In the genomic region with DNA sequence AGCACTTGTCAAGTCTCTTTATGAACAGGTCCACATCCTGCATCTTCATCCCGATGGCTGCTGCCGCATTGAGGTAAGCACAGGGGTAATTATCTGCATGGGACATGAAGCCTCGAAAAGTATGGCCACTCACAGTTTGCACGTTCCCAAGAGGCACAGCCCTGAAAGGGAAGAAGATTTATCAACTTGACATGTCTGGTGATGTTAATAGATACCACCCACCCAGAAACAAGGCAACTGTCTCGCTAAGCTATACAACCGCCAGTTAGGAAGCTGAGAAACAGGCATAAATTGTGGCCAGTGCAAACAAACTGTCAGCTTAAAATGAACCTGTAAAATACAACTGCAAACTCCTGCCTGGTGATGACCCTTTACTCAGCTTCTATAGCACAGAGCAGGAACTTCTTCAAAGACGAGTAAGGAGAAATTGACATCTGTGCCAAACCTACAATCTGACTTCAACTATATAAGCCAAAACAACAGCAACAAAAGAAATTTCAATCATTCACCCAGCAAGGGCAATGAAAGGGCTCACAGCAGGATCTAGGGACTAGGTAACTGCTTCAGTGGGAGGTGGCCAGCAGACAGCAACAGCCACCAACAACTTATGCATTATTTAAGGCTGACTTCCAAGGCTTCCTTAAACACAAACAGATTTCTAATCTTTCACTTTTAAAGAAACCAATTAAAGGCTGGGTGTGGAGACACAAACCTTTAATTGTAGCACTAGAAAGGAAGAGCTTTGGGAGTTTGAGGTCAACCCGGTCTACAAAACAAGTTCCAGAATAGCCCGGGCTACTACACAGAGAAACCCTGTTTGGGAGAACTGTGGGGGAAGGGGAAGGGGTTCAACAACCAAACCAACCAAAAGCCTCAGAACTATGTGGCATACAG, we compare ENCODE assay signal across 18 mouse cellular contexts. TPM values are rescaled to one million over a fixed set of nuclear protein-coding genes. Genes with fewer than 3 reads are reported as not detected.
DNase-seq lines count a peak whose midpoint lies in the region; ATAC-seq lines count a peak whose summit lies in the region.
"Had no signal": no experiment of that assay in that cellular context is flagged by ENCODE, and none has a peak within 500 bp of the region (broad histone marks: within the 10 kb centered on the region; RNA-seq: fewer than 3 reads in every experiment).

No protein-coding gene starts in this region.

- H3K9me3 ChIP-seq in intestine, embryonic 14.5 days (ENCODE audit: control insufficient read depth, low read length) = no peaks in the 10 kb centered on the region
- no peaks in the 10 kb centered on the region for H3K9me3 ChIP-seq in intestine, embryonic 16.5 days (ENCODE audit: control insufficient read depth, low read length)
- H3K9me3 ChIP-seq in forebrain, embryonic 11.5 days (ENCODE audit: control insufficient read depth, low read length) = no peaks in the 10 kb centered on the region
- no peaks in the 10 kb centered on the region for H3K9me3 ChIP-seq in intestine, embryonic 15.5 days
- H3K9me3 ChIP-seq in heart, embryonic 10.5 days = no peaks in the 10 kb centered on the region; the same call in 1 of the 2 replicates

- H3K4me2 ChIP-seq in intestine, embryonic 14.5 days (ENCODE audit: low read length) = no peak overlapping the region
- H3K4me2 ChIP-seq in intestine, embryonic 16.5 days (ENCODE audit: low read depth, low read length) = no peak overlapping the region
- H3K4me2 ChIP-seq in forebrain, embryonic 11.5 days (ENCODE audit: low read depth, low read length, severe bottlenecking) = no peak overlapping the region
- H3K4me2 ChIP-seq in intestine, embryonic 15.5 days (replicated peaks) = no peak overlapping the region

- peaks cover 11% of the 10 kb centered on the region for H3K4me1 ChIP-seq in intestine, embryonic 14.5 days (replicated peaks; ENCODE audit: control insufficient read depth, insufficient read depth, low read length)
- H3K4me1 ChIP-seq in intestine, embryonic 16.5 days (ENCODE audit: control insufficient read depth, insufficient read depth, low read length) = no peaks in the 10 kb centered on the region
- H3K4me1 ChIP-seq in forebrain, embryonic 11.5 days (replicated peaks; ENCODE audit: control insufficient read depth, insufficient read depth, low read length) = no peaks in the 10 kb centered on the region
- H3K4me1 ChIP-seq in intestine, embryonic 15.5 days (replicated peaks) = no peaks in the 10 kb centered on the region
- H3K4me1 ChIP-seq in heart, embryonic 10.5 days = no peaks in the 10 kb centered on the region

- ATAC-seq in intestine, embryonic 14.5 days (replicated peaks; ENCODE audit: low FRiP score, low TSS enrichment, low read depth) = no peak
- ATAC-seq in intestine, embryonic 16.5 days = no peak
- ATAC-seq in forebrain, embryonic 11.5 days (replicated peaks; ENCODE audit: low FRiP score) = no peak
- no peak for ATAC-seq in intestine, embryonic 15.5 days
- ATAC-seq: forebrain, embryonic 14.5 days; hindbrain, postnatal 0 days had no signal

- 27% methylated on average over 9 of the region's 9 CpGs for WGBS in intestine, embryonic 14.5 days
- 36% methylated on average over 9 of the region's 9 CpGs for WGBS in intestine, embryonic 16.5 days
- 71% methylated on average over 9 of the region's 9 CpGs for WGBS in forebrain, embryonic 11.5 days
- WGBS in intestine, embryonic 15.5 days = 37% methylated on average over 9 of the region's 9 CpGs
- 79% methylated on average over 9 of the region's 9 CpGs for WGBS in heart, embryonic 10.5 days

- DNase-seq in intestine, embryonic 14.5 days (ENCODE audit: low spot score) = peak; percentile 50
- DNase-seq in ES-CJ7 (ENCODE audit: low read depth, low spot score) = peak; percentile 75
- DNase-seq in R1 (ENCODE audit: low read depth, low spot score) = peak; percentile 74
- DNase-seq in embryo, embryonic 9.5 days (ENCODE audit: extremely low spot score) = peak; percentile 33
- no peak for DNase-seq in forebrain, embryonic 11.5 days (ENCODE audit: low spot score)
- no peak for DNase-seq in heart, embryonic 10.5 days (ENCODE audit: low spot score)
- DNase-seq: adrenal gland, postnatal 14 days; cerebellum, adult 2 months; cerebellum, postnatal 36 days; gastrocnemius, adult 2 months; kidney, adult 2 months; kidney, postnatal 14 days; midbrain, embryonic 14.5 days; thymus, postnatal 25 days had no signal

- no peak overlapping the region for H3K4me3 ChIP-seq in intestine, embryonic 14.5 days (ENCODE audit: low read depth, low read length)
- no peak overlapping the region for H3K4me3 ChIP-seq in intestine, embryonic 16.5 days (ENCODE audit: low read length)
- no peak overlapping the region for H3K4me3 ChIP-seq in forebrain, embryonic 11.5 days (ENCODE audit: low read depth, low read length)
- no peak overlapping the region for H3K4me3 ChIP-seq in intestine, embryonic 15.5 days (replicated peaks)
- H3K4me3 ChIP-seq in heart, embryonic 10.5 days = no peak overlapping the region
- H3K4me3 ChIP-seq: gastrocnemius, adult 2 months had no signal

- no peaks in the 10 kb centered on the region for H3K27me3 ChIP-seq in intestine, embryonic 14.5 days (replicated peaks; ENCODE audit: control insufficient read depth, insufficient read depth, low read length)
- H3K27me3 ChIP-seq in intestine, embryonic 16.5 days (replicated peaks; ENCODE audit: control insufficient read depth, insufficient read depth, low read length) = no peaks in the 10 kb centered on the region
- H3K27me3 ChIP-seq in forebrain, embryonic 11.5 days (ENCODE audit: control insufficient read depth, insufficient read depth, low read length) = no peaks in the 10 kb centered on the region
- H3K27me3 ChIP-seq in intestine, embryonic 15.5 days (replicated peaks) = no peaks in the 10 kb centered on the region
- no peaks in the 10 kb centered on the region for H3K27me3 ChIP-seq in heart, embryonic 10.5 days (ENCODE audit: insufficient read depth, poor library complexity, severe bottlenecking)

- H3K36me3 ChIP-seq in intestine, embryonic 14.5 days (ENCODE audit: control insufficient read depth, insufficient read depth, low read length) = peaks cover 42% of the 10 kb centered on the region
- H3K36me3 ChIP-seq in intestine, embryonic 16.5 days (ENCODE audit: control insufficient read depth, insufficient read depth, low read length) = peaks cover 17% of the 10 kb centered on the region
- H3K36me3 ChIP-seq in forebrain, embryonic 11.5 days (ENCODE audit: control insufficient read depth, insufficient read depth, low read length) = no peaks in the 10 kb centered on the region; the same call in 1 of the 2 replicates
- 0 out of 2 replicates have a peak, but pooled peaks cover 3% of the 10 kb centered on the region for H3K36me3 ChIP-seq in intestine, embryonic 15.5 days
- peaks cover 57% of the 10 kb centered on the region for H3K36me3 ChIP-seq in heart, embryonic 10.5 days

- H3K27ac ChIP-seq in intestine, embryonic 14.5 days (ENCODE audit: low read depth) = 0 out of 2 replicates have a peak overlapping the region, but pooled peaks have one; percentile 7
- no peak overlapping the region for H3K27ac ChIP-seq in intestine, embryonic 16.5 days (ENCODE audit: low read length)
- no peak overlapping the region for H3K27ac ChIP-seq in forebrain, embryonic 11.5 days (ENCODE audit: low read depth, low read length)
- H3K27ac ChIP-seq in intestine, embryonic 15.5 days = no peak overlapping the region
- no peak overlapping the region for H3K27ac ChIP-seq in heart, embryonic 10.5 days
- H3K27ac ChIP-seq: gastrocnemius, adult 2 months; hindbrain, postnatal 0 days had no signal

- H3K9ac ChIP-seq in intestine, embryonic 14.5 days (ENCODE audit: low read length) = no peak overlapping the region
- no peak overlapping the region for H3K9ac ChIP-seq in intestine, embryonic 16.5 days (ENCODE audit: low read depth, low read length)
- H3K9ac ChIP-seq in forebrain, embryonic 11.5 days (ENCODE audit: low read length) = no peak overlapping the region
- H3K9ac ChIP-seq in intestine, embryonic 15.5 days = no peak overlapping the region

RNA-seq across cellular contexts. Expression of a gene that starts 25.3 kb away (rescaled TPM):
- polyA plus RNA-seq in intestine, embryonic 14.5 days (2014; fragmentation: Nextera tagmentation; extraction: Ambion mirVana) = 10.9 and 11.3 TPM in 2 replicates
- 11.9 and 12.9 TPM in 2 replicates for polyA plus RNA-seq in intestine, embryonic 16.5 days (2015; fragmentation: Nextera tagmentation; extraction: Ambion mirVana)
- polyA plus RNA-seq in forebrain, embryonic 11.5 days (2014; fragmentation: Nextera tagmentation; extraction: Ambion mirVana) = 9.0 and 9.5 TPM in 2 replicates
- polyA plus RNA-seq in intestine, embryonic 15.5 days (2015; fragmentation: Nextera tagmentation; extraction: Ambion mirVana) = 11.5 and 12.4 TPM in 2 replicates
- polyA plus RNA-seq in heart, embryonic 10.5 days (2016; fragmentation: Nextera tagmentation; extraction: Ambion mirVana) = 7.1 and 8.7 TPM in 2 replicates

Comparison
In these comparisons a context has a peak if more than half of its experiments do, and no peak if none do; other contexts are left out.
1. DNase-seq: peak in intestine, embryonic 14.5 days (single experiment), ES-CJ7 (single experiment), R1 (single experiment) and embryo, embryonic 9.5 days (single experiment); none in forebrain, embryonic 11.5 days (single experiment) and heart, embryonic 10.5 days (single experiment).